Mouse (Mus musculus): Measurements from ENCODE around the gene Metap1d.

DNA sequence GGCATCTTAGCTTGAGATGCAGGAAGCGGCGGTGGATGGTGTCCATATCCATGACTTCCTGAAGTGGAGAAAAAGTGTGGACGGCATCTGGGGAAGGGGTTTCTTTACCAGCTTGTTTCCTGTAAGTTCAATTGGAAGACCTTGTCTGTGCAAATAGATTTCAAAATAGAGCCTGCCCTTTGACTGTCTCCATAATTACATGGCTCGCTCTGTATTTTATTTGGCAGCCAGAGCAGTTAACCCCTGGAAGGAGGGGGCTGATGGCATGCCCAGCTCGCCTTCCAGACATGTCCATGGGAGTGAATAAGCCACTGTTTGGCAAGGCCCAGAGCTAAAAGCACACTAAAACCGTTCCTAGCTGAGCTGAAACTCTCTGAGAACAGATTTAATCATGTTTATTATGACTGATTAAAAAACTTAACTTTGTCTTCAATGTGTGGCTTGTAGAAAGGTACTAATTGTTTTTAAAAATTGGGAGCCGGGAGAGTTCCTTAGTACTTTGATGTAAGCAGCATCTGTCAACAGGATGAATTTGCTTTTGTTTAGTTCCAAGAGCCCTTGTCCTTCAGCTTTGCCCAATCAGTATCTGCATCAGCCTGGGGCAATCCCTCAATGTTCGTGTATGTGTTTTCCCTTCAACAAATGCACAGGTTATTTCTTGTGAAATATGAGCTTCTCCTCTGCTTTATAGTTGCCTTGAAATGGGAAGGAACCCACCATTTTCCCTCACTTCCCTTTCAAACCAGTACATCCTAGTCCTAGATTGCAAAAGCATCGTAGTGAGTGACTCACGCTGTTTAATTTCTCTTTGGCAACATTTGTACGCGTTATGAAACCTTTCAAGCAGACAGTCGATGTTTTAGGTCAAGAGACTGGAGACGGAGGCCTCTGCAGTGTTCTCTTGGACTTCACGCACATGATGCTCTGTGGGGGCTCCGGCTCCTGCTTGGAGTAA lies 46.5 kb downstream of the Metap1d start:
- TF ChIP-seq CTCF (IDR thresholded peaks at IDR 0.05; ENCODE audit: low read depth, low read length) (no peak), POLR2A (IDR thresholded peaks at IDR 0.05; ENCODE audit: extremely low read depth, insufficient read depth, low read length) (no peak)

All from liver, adult 2 months (tissue).